Mouse (Mus musculus): Measurements from ENCODE around the gene Ncoa1.

Gene Ncoa1

GRCm38 (mm10) chr12:4206106-4206505, 270.9 kb downstream of the Ncoa1 start:
- no peak for DNase-seq

GRCm38 (mm10) chr12:4202206-4202605, 274.8 kb downstream of the Ncoa1 start:
- DNase-seq = no peak

DNA sequence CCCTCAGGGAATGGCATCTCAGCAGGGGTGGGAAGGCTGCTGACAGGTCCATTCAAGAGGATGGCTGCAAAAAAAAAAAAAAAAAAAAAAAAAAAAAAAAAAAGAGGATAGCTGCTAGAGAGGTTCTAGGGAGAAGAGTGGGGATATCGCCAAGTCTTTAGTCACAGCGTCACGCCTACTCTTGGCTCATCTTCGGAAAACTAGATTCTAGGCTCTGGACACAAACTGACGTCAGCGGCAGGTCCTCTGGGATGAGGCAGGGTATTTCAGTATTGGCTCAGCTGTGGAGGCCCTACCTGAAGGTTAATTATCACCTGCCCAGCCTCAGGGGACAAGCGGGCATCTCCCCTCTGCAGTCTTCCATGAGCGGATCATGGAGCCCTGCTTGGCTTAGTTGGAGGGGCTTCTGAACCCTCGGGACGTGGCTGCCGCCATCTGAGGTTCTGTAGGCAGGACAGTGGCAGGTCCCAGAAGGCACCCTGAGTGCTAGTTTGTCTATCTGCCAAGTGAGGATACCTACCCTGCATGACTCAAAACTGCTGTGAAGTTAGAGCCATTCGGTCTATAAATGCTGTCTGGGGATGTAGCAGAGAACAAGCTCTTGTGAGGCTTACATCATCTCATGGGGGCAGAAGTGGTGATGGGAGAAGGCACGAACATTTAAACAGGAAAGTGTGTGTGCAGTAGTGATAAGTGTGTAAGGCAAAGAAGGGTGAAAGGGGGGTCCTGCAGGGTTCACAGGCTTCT, 275.4 kb downstream of the Ncoa1 start:
- DNase-seq = no peak

- no peak for DNase-seq
These were observed 277.7 kb downstream of the Ncoa1 start for GRCm38 (mm10) chr12:4199271-4199670.

DNA sequence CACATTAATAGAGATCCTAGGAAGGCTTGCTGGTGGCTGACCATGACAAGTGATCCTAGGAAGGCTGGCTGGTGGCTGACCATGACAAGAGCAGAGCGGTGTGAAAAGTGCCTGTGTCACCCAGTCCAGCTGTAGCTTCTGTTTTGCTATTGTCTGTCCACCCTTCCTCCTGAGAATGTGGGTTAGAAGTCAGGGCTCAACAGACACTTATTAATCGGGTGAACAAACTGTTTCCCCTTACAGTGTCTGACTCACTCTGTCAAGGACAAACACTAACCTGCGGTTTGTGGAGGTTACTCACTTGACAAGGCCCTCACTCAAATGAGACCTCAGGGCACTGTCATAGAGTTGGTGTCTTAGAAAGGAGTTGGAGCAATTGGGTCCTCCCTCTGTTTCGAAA, 278.3 kb downstream of the Ncoa1 start:
- DNase-seq = no peak
